Mouse (Mus musculus) cerebellum, postnatal 10 days (tissue): ENCODE data around the gene Defb46.

ENCODE experiments used
- DNase-seq, 2 experiments: peaks; one replicate each; pipeline ENCODE4 v3.0.0; 2021; ENCODE audit warnings: mixed read lengths in 2 of 2

Defb46 gene

DNA sequence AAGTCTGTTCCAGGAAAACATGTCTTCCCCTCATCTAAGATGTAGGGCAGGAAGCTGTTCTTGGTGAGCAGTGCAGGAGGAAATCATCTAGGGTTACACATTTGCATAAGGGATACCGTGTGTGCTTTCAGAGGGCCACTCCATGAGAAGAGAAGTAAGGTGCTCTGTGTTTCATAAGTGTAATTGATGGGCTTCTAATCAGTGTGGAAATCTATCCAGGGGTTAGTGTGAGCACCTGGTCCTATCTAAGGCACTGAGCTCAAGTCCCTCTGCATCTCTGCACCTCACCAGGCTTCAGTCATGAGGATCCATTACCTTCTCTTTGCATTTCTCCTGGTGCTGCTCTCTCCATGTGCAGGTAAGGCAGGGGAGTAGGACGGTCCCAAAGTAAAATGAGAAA, at the start of gene Defb46:
TSS of gene Defb46 (plus strand) at position 301 of the 400 bp plus-strand sequence.
- DNase-seq: no peak

DNA sequence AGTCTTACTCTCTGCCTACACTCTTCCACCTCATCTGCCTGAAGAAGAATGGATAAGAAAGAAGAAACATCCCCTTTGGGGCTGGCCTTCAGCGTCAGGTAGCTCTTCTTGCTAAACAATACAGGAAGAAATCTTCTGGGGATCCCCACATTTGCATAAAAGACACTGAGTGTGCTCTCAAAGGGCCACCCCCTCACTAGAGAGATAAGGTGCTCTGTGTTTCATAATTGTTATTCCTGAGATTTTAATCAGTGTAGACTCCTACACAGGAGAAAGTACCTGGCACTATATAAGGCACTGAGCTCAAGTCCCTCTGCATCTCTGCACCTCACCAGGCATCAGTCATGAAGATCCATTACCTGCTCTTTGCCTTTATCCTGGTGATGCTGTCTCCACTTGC, 14.6 kb upstream of the Defb46 start, which contains the start of gene Defb6:
TSS of gene Defb6 (plus strand) at position 318 of the 400 bp plus-strand sequence.
- DNase-seq: no peak

GRCm38 (mm10) chr8:19238101-19238500, 1.6 kb upstream of the Defb46 start:
- no peak for DNase-seq

DNA sequence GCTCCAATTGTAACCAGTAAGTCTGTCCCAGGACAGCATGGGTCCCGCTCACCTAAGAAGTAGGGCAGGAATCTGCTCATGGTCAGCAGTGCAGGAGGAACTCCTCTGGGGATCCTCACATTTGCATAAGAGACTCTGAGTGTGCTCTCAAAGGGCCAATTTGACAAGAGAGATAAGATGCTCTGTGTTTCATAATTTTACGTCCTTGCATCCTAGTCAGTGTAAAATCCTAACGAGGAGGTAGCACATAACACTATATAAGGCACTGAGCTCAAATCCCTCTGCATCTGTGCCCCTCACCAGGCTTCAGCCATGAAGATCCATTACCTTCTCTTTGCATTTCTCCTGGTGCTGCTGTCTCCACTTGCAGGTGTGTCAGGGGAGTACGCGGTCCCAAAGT, 7.6 kb downstream of the Defb46 start, which contains the start of gene Defb5:
TSS of gene Defb5 (plus strand) at position 301 of the 400 bp plus-strand sequence.
- no peak for DNase-seq

DNA sequence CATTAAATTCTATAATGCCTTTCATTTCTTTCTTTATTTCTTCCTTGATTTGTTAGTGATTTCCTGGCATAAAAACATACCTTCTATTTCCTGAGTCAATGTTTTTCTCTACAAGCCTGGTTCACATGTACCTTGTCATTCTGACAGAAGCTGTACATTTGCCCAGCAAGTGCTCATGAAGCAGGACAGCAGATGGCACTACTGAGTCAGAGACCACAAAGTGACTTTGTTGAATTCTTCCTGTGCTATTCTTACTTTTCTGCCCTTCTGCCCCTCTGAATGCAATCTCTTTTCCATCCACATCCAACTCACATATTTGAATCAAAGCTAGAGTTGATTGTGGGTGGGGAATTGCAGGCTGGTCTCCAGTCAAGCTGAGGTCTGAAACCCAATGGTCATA, 18.4 kb downstream of the Defb46 start:
- DNase-seq: no peak

DNA sequence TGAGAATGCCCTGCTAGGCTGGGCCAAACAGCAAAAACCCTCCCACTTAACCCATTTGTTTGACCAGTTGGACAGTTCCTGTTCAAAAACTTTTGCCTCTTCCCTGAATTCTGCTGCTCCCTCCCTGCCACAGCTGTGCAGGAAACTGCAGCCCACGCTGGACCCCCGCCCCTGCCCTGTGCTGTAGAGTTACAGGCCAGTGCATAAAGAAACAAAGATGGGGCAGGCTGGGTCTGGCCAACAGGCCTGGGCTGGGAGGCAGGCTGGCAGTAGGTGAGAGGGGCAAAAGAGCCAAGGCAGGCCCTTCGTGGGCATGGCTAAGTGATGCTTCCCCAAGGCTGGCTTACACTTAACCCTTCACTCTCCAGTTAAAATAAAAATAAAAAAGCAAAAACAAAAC, 20.0 kb downstream of the Defb46 start:
- no peak for DNase-seq
